Mouse (Mus musculus): Measurements from ENCODE around the gene Gm17067. TPM values are rescaled to one million over a fixed set of nuclear protein-coding genes. Genes with fewer than 3 reads are reported as not detected.
A peak's percentile ranks its signal among the peaks of the same experiment; 100 is the strongest.
"Not testable (repeated sequence)": the region's sequence is repeated elsewhere in the genome, so short reads cannot be mapped to it uniquely, and the experiment has no call there.

Gene Gm17067
- polyA plus RNA-seq (2016; fragmentation: Nextera tagmentation; extraction: Ambion mirVana), result not detected in 2 replicates

DNA sequence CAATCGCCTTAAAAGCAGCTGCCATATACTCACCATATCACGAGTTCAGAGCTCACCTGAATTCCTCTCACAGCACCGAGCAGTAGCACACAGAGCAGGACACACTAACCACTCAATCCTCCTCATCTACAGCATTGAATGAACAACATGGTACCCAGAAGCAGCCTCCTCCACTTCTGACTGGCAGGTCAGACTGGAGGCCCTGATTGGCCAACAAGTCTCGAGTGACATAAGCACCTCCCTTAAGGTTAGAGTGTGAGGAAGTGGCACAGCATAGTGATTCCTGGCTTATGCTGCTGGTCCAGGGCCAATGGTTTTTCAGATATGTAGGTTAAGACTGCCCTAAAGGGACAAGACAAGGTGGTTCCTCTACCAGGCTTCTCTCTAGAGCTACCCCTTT, at the start of gene Gm17067:
Gm17067 (minus strand) TSS at position 101 of the 400 bp plus-strand sequence.
- H3K4me2 ChIP-seq (replicated peaks); H3K4me3 ChIP-seq; H3K36me3 ChIP-seq; H3K9me3 ChIP-seq (replicated peaks); H3K27ac ChIP-seq; H3K27me3 ChIP-seq; H3K9ac ChIP-seq; H3K4me1 ChIP-seq; ATAC-seq (ENCODE audit: low FRiP score): not testable (repeated sequence)
- 89% methylated on average over 4 of the region's 4 CpGs for WGBS

DNA sequence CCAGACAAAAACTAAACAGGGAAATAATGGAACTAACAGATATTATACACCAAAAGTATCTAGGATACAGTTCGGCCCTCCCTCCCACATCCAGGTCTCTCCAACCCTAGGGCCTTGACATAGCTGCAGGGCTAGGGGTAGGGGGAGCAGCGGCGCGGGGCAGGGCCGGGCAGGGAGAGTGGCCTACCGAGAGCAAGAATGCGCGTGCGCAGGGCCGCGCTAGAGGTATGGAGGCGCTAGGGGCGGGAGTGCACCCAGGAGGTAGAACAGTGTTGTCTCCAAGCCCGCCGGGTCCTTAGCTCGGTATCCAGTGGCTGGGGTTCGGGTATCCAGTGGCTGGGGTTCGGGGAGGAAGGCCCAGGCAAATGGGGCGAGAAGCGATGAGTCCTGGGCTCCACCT, 23.0 kb upstream of the Gm17067 start:
- Histone ChIP-seq H3K4me2 (replicated peaks) (no peak overlapping the region), H3K4me3 (no peak overlapping the region), H3K27me3 (no peaks in the 10 kb centered on the region), H3K4me1 (no peaks in the 10 kb centered on the region), H3K9me3 (replicated peaks) (peaks cover 7% of the 10 kb centered on the region), H3K9ac (no peak overlapping the region), H3K27ac (no peak overlapping the region), H3K36me3 (no peaks in the 10 kb centered on the region)
- 42% methylated on average over 20 of the region's 20 CpGs for WGBS
- ATAC-seq (ENCODE audit: low FRiP score), result no peak

DNA sequence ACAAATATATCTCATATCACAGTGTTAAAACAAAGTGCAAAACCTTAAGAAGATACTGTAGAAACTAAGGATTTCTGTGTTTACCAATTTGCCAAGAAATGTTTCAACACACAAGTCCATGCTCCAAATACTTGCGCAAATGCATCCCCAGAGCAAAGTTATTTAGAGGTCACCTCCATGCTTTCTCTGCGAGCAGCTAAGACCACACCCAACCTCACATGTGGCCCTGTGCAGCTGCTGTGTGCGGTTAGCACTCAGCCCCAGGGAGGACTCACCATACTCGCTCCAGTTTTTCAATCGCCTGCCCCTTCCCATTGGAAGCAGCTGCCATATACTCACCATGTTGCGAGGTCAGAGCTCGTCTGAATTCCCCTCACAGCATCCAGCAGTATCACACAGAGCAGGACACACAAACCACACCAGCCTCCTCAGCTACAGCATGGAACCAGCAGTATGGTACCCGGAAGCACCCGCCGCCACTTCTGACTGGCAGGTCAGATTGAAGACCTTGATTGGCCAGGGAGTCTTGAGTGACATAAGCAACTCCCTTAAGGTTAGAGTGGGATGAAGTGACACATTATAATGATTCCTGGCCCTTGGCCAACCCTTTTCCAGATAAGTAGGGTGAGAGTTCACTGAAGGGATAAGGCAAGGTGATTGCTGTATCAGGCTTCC, 11.9 kb upstream of the Gm17067 start:
- no peaks in the 10 kb centered on the region for H3K27me3 ChIP-seq
- no peak overlapping the region for H3K9ac ChIP-seq
- no peak overlapping the region for H3K4me3 ChIP-seq
- WGBS, result 88% methylated on average over 10 of the region's 10 CpGs
- no peak overlapping the region for H3K4me2 ChIP-seq (replicated peaks)
- no peaks in the 10 kb centered on the region for H3K4me1 ChIP-seq
- no peak overlapping the region for H3K27ac ChIP-seq
- H3K9me3 ChIP-seq (replicated peaks), result peaks cover 25% of the 10 kb centered on the region
- no peaks in the 10 kb centered on the region for H3K36me3 ChIP-seq
- ATAC-seq (ENCODE audit: low FRiP score), result no peak

DNA sequence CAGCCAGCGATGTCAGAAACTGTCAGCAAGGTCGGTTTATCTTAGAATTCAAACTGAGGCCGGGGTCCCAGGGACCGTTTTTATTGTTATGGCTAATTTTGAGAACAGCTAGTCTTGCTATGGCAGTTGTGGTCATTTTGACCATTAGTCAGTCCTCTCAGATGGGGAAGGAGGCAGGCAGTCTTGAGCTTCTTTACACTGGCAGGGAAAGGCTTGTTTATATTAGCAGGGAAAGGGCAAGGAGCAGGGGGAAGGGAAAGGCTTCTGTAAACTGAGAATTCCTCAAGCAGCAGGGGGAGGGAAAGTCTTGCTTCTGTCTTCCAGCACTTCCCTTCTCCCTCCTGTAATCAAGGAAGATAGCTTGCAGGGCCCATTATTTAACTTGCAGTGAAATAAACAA, 33.6 kb downstream of the Gm17067 start:
- peak overlapping the region; percentile 59 for H3K9ac ChIP-seq
- H3K36me3 ChIP-seq; H3K4me1 ChIP-seq; H3K27me3 ChIP-seq; ATAC-seq (ENCODE audit: low FRiP score); H3K9me3 ChIP-seq (replicated peaks): not testable (repeated sequence)
- H3K27ac ChIP-seq, result 0 out of 2 replicates have a peak overlapping the region, but pooled peaks have one; percentile 62
- WGBS, result 3% methylated on average over 4 of the region's 4 CpGs
- peak overlapping the region; percentile 47 for H3K4me2 ChIP-seq (replicated peaks)
- peak overlapping the region; percentile 48 for H3K4me3 ChIP-seq

DNA sequence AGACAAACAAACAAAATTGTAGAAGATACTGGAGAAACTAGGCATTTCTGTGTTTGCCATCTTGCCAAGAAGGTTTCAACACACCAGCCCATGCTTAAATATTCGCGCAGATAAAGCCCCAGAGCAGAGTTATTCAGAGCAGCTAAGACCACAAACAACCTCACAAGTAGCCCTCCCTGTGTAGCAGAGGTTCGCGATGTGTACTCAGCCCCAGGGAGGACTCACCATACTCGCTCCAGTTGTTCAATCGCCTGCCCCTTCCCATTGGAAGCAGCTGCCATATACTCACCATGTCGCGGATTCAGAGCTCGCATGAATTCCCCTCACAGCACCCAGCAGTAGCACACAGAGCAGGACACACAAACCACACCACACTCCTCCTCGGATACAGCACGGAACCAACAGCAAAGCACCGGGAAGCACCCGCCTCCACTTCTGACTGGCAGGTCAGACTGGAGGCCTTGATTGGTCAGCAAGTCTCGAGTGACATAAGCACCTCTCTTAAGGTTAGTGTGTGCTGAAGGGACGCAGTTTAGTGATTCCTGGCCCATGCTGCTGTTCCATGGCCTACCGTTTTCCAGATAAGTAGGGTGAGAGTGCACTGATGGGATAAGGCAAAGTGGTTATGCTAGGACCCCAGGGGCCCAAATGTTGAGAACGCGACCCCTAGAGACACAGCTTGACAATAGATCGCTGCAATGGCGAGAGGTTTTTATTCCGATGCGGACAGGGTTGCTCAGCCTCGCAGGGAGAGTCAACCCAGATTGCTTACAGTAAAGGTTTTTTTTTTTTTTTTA, 34.3 kb downstream of the Gm17067 start, which contains the start of gene Zfp975:
Zfp975 (minus strand) TSS at position 381 of the 797 bp plus-strand sequence.
- Histone ChIP-seq H3K4me3 (peak within 1 kb of the TSS; percentile 48), H3K4me2 (replicated peaks) (peak within 1 kb of the TSS; percentile 47), H3K27ac (peak within 1 kb of the TSS; percentile 62; the same call in 1 of the 2 replicates), H3K9ac (peak within 1 kb of the TSS; percentile 59)
- peak; percentile 100 for ATAC-seq (ENCODE audit: low FRiP score)
- not testable (repeated sequence) for H3K4me1 ChIP-seq; H3K36me3 ChIP-seq; H3K9me3 ChIP-seq (replicated peaks); H3K27me3 ChIP-seq
- WGBS, result under 1% methylated on average over 23 of the region's 23 CpGs

DNA sequence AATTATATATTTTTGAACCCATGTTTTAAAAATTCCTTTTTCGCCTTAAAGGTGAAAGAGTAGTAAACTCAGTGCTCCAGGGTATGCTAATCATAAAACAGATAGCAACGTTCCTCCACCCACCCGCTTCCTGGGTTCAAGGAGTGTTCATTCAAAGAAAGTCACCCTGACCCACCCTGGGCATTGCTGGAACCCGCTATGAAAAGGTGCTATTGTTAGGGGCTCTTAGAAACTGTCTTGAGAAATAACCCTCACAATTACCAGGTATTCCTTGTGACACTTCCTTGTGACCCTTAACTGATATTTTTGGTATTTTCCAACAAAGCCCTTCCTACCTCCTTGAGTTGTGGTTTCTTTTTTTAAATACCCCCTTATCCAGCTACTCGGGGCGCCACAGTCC, 46.7 kb downstream of the Gm17067 start:
- H3K9ac ChIP-seq; H3K27ac ChIP-seq; ATAC-seq (ENCODE audit: low FRiP score); H3K4me3 ChIP-seq; H3K27me3 ChIP-seq; H3K4me2 ChIP-seq (replicated peaks); H3K4me1 ChIP-seq; H3K36me3 ChIP-seq: not testable (repeated sequence)
- peaks cover 16% of the 10 kb centered on the region for H3K9me3 ChIP-seq (replicated peaks)
- 94% methylated on average over 6 of the region's 6 CpGs for WGBS

DNA sequence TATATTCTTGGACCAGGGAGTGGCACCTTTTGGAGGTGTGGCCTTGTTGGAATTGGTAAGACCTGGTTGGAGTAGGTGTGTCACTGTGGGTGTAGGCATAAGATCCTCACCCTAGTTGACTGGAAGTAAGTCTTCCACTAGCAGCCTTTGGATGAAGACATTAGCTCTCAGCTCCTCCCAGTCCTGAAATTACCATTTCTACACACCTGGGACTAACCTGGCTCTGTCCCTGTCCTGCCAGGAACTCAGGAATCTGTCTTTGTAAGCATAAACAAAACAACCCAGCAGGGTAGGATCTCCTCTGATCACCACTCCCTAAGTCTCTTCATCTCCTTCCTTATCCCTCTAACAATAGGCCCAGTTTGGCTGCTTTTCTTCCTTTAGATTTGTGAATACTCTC, 47.2 kb downstream of the Gm17067 start:
- H3K27me3 ChIP-seq; H3K4me2 ChIP-seq (replicated peaks); H3K4me1 ChIP-seq; H3K9ac ChIP-seq; H3K36me3 ChIP-seq; H3K27ac ChIP-seq; ATAC-seq (ENCODE audit: low FRiP score); H3K4me3 ChIP-seq: not testable (repeated sequence)
- peaks cover 16% of the 10 kb centered on the region for H3K9me3 ChIP-seq (replicated peaks)

DNA sequence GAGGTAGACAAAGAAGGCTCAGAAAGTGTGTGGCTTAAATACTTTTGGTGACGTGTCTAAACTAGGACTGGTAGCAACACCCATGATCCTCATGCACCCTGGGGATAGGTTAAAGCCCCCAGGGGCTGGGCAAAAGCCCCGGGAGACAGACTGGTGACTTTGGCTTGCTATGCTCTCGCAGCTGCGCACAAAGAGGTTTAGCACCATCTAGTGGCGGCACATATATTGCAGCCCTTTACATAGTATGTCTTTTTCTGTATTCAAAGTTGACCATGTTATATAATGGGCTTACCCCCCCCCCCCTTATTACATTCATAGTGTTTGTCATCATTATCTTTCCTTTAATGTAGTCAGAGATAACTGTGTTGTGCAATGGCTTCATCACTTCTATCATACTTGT, 66.7 kb downstream of the Gm17067 start:
- peaks cover 21% of the 10 kb centered on the region for H3K36me3 ChIP-seq
- H3K27me3 ChIP-seq; H3K9ac ChIP-seq; H3K4me1 ChIP-seq; H3K4me2 ChIP-seq (replicated peaks); ATAC-seq (ENCODE audit: low FRiP score); H3K27ac ChIP-seq; H3K4me3 ChIP-seq: not testable (repeated sequence)
- 79% methylated on average over 5 of the region's 5 CpGs for WGBS
- H3K9me3 ChIP-seq (replicated peaks), result peaks cover 22% of the 10 kb centered on the region

Other genes with a start within 250 kb of the Gm17067 start
- 12.6 and 15.0 TPM in 2 replicates for gene Zfp141, start 221.3 kb downstream of the Gm17067 start, polyA plus RNA-seq (2016; fragmentation: Nextera tagmentation; extraction: Ambion mirVana)
- not detected in 2 replicates for gene Gm21028, start 148.4 kb downstream of the Gm17067 start, polyA plus RNA-seq (2016; fragmentation: Nextera tagmentation; extraction: Ambion mirVana)
- gene Zfp977, start 134.5 kb downstream of the Gm17067 start, polyA plus RNA-seq (2016; fragmentation: Nextera tagmentation; extraction: Ambion mirVana), result 0.83 and 1.6 TPM in 2 replicates
- 3.4 and 3.7 TPM in 2 replicates for gene Zfp976, start 84.4 kb downstream of the Gm17067 start, polyA plus RNA-seq (2016; fragmentation: Nextera tagmentation; extraction: Ambion mirVana)
- gene Zfp975, start 34.3 kb downstream of the Gm17067 start, polyA plus RNA-seq (2016; fragmentation: Nextera tagmentation; extraction: Ambion mirVana), result 8.2 and 8.6 TPM in 2 replicates
- gene Vmn2r62, start 66.5 kb upstream of the Gm17067 start, polyA plus RNA-seq (2016; fragmentation: Nextera tagmentation; extraction: Ambion mirVana), result not detected in 2 replicates
- not detected in 2 replicates for gene Gm2381, start 140.2 kb upstream of the Gm17067 start, polyA plus RNA-seq (2016; fragmentation: Nextera tagmentation; extraction: Ambion mirVana)
- gene Vmn2r63, start 206.8 kb upstream of the Gm17067 start, polyA plus RNA-seq (2016; fragmentation: Nextera tagmentation; extraction: Ambion mirVana), result not detected in 2 replicates

All from hindbrain, embryonic 12.5 days (tissue).